Mouse (Mus musculus) midbrain, embryonic 11.5 days (tissue): ENCODE measurements around the gene Adam11. TPM values are rescaled to one million over a fixed set of nuclear protein-coding genes. Genes with fewer than 3 reads are reported as not detected.

Source experiments
- ATAC-seq: fragments of 200-750 bp; cut with Nextera tagmentation; 2 replicates; pipeline ENCODE4 v1.8.0; 2017; ENCODE audit warnings: moderate TSS enrichment, moderate library complexity; ENCODE audit not compliant: low FRiP score
- DNase-seq: peaks from one replicate; pipeline ENCODE4 v3.0.0; 2015; ENCODE audit warnings: low spot score; ENCODE audit errors: missing footprints
- H3K27ac ChIP-seq: fragments of 300-500 bp; sonication (generic); 2 replicates; pipeline ENCODE4 v1.5.1; 2014; ENCODE audit warnings: low read depth, low read length
- H3K27me3 ChIP-seq: fragments of 300-500 bp; sonication (generic); 2 replicates; pipeline ENCODE4 v1.6.1; 2014; ENCODE audit warnings: mild to moderate bottlenecking, low read length, moderate library complexity, mixed read lengths; ENCODE audit not compliant: control insufficient read depth, insufficient read depth
- H3K36me3 ChIP-seq: fragments of 300-500 bp; sonication (generic); 2 replicates; pipeline ENCODE4 v1.6.1; 2014; ENCODE audit warnings: mild to moderate bottlenecking, low read length, moderate library complexity, mixed read lengths; ENCODE audit not compliant: control insufficient read depth, insufficient read depth
- H3K4me1 ChIP-seq: fragments of 300-500 bp; sonication (generic); 2 replicates; pipeline ENCODE4 v1.6.1; 2014; ENCODE audit warnings: low read length; ENCODE audit not compliant: control insufficient read depth, insufficient read depth
- H3K4me2 ChIP-seq: fragments of 300-500 bp; sonication (generic); 2 replicates; pipeline ENCODE4 v1.6.1; 2014; ENCODE audit warnings: mild to moderate bottlenecking, moderate library complexity
- H3K4me3 ChIP-seq: fragments of 300-500 bp; sonication (generic); 2 replicates; pipeline ENCODE4 v1.5.1; 2014; ENCODE audit warnings: low read depth, low read length
- H3K9ac ChIP-seq: fragments of 300-500 bp; sonication (generic); 2 replicates; pipeline ENCODE4 v1.6.1; 2014; ENCODE audit warnings: low read length
- H3K9me3 ChIP-seq: fragments of 300-500 bp; sonication (generic); 2 replicates; pipeline ENCODE4 v1.6.1; 2016; ENCODE audit warnings: low read length; ENCODE audit not compliant: control insufficient read depth
- WGBS: fragments of 180-500 bp; shearing (Covaris S2); extraction: QIAGEN DNeasy Blood & Tissue Kit; methylation state at CpG from one replicate; pipeline ENCODE4 v1.1.7; 2014; 5-methylcytosine and 5-hydroxymethylcytosine counted together
- polyA plus RNA-seq: library from polyadenylated mRNA; unstranded; fragments of >200 nt; fragmentation: Nextera tagmentation; extraction: Ambion mirVana; gene quantifications from 2 replicates; pipeline ENCODE4 v1.2.1, GENCODE M21; 2014

Adam11 gene
- polyA plus RNA-seq, 1 experiment from 2014 or later, result 13.8 TPM

- WGBS, result 85% methylated on average over 4 of the region's 4 CpGs
- H3K4me3 ChIP-seq, result no peak overlapping the region
- DNase-seq (no peak), ATAC-seq (no peak)
- H3K9me3 ChIP-seq, result no peaks in the 10 kb centered on the region
- no peaks in the 10 kb centered on the region for H3K27me3 ChIP-seq
- no peak overlapping the region for H3K4me2 ChIP-seq
- H3K4me1 ChIP-seq, result peaks cover 3% of the 10 kb centered on the region
- no peak overlapping the region for H3K27ac ChIP-seq
- no peaks in the 10 kb centered on the region for H3K36me3 ChIP-seq
- no peak overlapping the region for H3K9ac ChIP-seq
Observed at GRCm38 (mm10) chr11:102748381-102748780, 12.9 kb upstream of the Adam11 start.

GRCm38 (mm10) chr11:102749712-102750111 lies 11.5 kb upstream of the Adam11 start:
- Histone ChIP-seq H3K9ac (no peak overlapping the region), H3K9me3 (no peaks in the 10 kb centered on the region), H3K4me3 (no peak overlapping the region), H3K4me1 (peaks cover 16% of the 10 kb centered on the region), H3K4me2 (no peak overlapping the region), H3K27ac (no peak overlapping the region), H3K27me3 (no peaks in the 10 kb centered on the region), H3K36me3 (no peaks in the 10 kb centered on the region)
- ATAC-seq, result no peak
- WGBS, result 83% methylated on average over 2 of the region's 2 CpGs
- no peak for DNase-seq

- Histone ChIP-seq H3K27me3 (no peaks in the 10 kb centered on the region), H3K27ac (no peak overlapping the region), H3K9ac (no peak overlapping the region), H3K4me2 (no peak overlapping the region), H3K36me3 (no peaks in the 10 kb centered on the region), H3K4me3 (no peak overlapping the region), H3K9me3 (no peaks in the 10 kb centered on the region), H3K4me1 (peaks cover 19% of the 10 kb centered on the region)
- peak; percentile 52; the same call in 1 of the 2 replicates for ATAC-seq
- WGBS, result 72% methylated on average over 13 of the region's 13 CpGs
- DNase-seq, result no peak
Observed at GRCm38 (mm10) chr11:102752896-102753590, 8.2 kb upstream of the Adam11 start.

- Histone ChIP-seq H3K27me3 (no peaks in the 10 kb centered on the region), H3K9ac (no peak overlapping the region; the same call in 1 of the 2 replicates), H3K36me3 (no peaks in the 10 kb centered on the region), H3K9me3 (no peaks in the 10 kb centered on the region), H3K27ac (no peak overlapping the region), H3K4me1 (peaks cover 19% of the 10 kb centered on the region), H3K4me2 (no peak overlapping the region), H3K4me3 (no peak overlapping the region)
- peak; percentile 54 for ATAC-seq
- DNase-seq, result no peak
- 51% methylated on average over 18 of the region's 18 CpGs for WGBS
Observed at GRCm38 (mm10) chr11:102753591-102754324, 7.5 kb upstream of the Adam11 start.

- Histone ChIP-seq H3K9ac (no peak overlapping the region), H3K4me3 (no peak overlapping the region), H3K27ac (no peak overlapping the region), H3K4me1 (peaks cover 19% of the 10 kb centered on the region), H3K27me3 (no peaks in the 10 kb centered on the region), H3K9me3 (no peaks in the 10 kb centered on the region), H3K36me3 (no peaks in the 10 kb centered on the region), H3K4me2 (no peak overlapping the region)
- ATAC-seq, result no peak
- 53% methylated on average over 4 of the region's 4 CpGs for WGBS
- DNase-seq, result no peak
Observed at GRCm38 (mm10) chr11:102754416-102754815, 6.8 kb upstream of the Adam11 start.

GRCm38 (mm10) chr11:102755391-102755790 lies 5.8 kb upstream of the Adam11 start:
- ATAC-seq, result no peak
- WGBS, result 75% methylated on average over 7 of the region's 7 CpGs
- no peak overlapping the region for H3K4me3 ChIP-seq
- no peaks in the 10 kb centered on the region for H3K9me3 ChIP-seq
- H3K36me3 ChIP-seq, result no peaks in the 10 kb centered on the region
- no peak overlapping the region for H3K27ac ChIP-seq
- H3K9ac ChIP-seq, result no peak overlapping the region
- peaks cover 3% of the 10 kb centered on the region; the same call in 1 of the 2 replicates for H3K27me3 ChIP-seq
- H3K4me2 ChIP-seq, result no peak overlapping the region
- DNase-seq, result no peak
- H3K4me1 ChIP-seq, result peaks cover 19% of the 10 kb centered on the region

GRCm38 (mm10) chr11:102758977-102759376 lies 2.3 kb upstream of the Adam11 start:
- Histone ChIP-seq H3K9ac (no peak overlapping the region), H3K27me3 (peaks cover 15% of the 10 kb centered on the region; the same call in 1 of the 2 replicates), H3K4me2 (no peak overlapping the region), H3K4me3 (no peak overlapping the region), H3K9me3 (no peaks in the 10 kb centered on the region), H3K36me3 (no peaks in the 10 kb centered on the region), H3K27ac (no peak overlapping the region), H3K4me1 (peaks cover 20% of the 10 kb centered on the region)
- no peak for DNase-seq
- WGBS, result 83% methylated on average over 2 of the region's 2 CpGs
- ATAC-seq, result no peak

- ATAC-seq (peak; percentile 36), DNase-seq (peak; percentile 90)
- Histone ChIP-seq H3K9ac (peak overlapping the region; percentile 74), H3K4me3 (peak overlapping the region; percentile 58), H3K4me1 (peaks cover 9% of the 10 kb centered on the region), H3K27me3 (peaks cover 15% of the 10 kb centered on the region; the same call in 1 of the 2 replicates), H3K9me3 (no peaks in the 10 kb centered on the region), H3K4me2 (peak overlapping the region; percentile 99), H3K27ac (no peak overlapping the region), H3K36me3 (no peaks in the 10 kb centered on the region)
- WGBS, result 10% methylated on average over 6 of the region's 6 CpGs
Observed at GRCm38 (mm10) chr11:102760805-102761308, 382 bp upstream of the Adam11 start.

- Histone ChIP-seq H3K27me3 (peaks cover 15% of the 10 kb centered on the region; the same call in 1 of the 2 replicates), H3K4me3 (peak overlapping the region; percentile 58), H3K4me1 (peaks cover 9% of the 10 kb centered on the region), H3K27ac (no peak overlapping the region), H3K36me3 (no peaks in the 10 kb centered on the region), H3K9me3 (no peaks in the 10 kb centered on the region), H3K9ac (peak overlapping the region; percentile 74; the same call in 1 of the 2 replicates), H3K4me2 (peak overlapping the region; percentile 99)
- ATAC-seq (peak; percentile 19; the same call in 1 of the 2 replicates), DNase-seq (no peak)
- WGBS, result 6% methylated on average over 15 of the region's 15 CpGs
Observed at GRCm38 (mm10) chr11:102762248-102762647, 1.0 kb downstream of the Adam11 start.
